Mouse (Mus musculus) spleen, adult 2 months (tissue): ENCODE measurements around the gene Uqcrq. TPM values are rescaled to one million over a fixed set of nuclear protein-coding genes. Genes with fewer than 3 reads are reported as not detected.

Source experiments
- DNase-seq, 2 experiments: peaks; one replicate each; pipeline versions ENCODE4 v3.0.0 to v3.0.0-alpha.2; 2012 to 2021; ENCODE audit warnings: low spot score in 2 of 2, low read depth in 1 of 2
- H3K27ac ChIP-seq: fragments of 200-500 bp; 2 replicates; pipeline ENCODE4 v1.5.1; 2012; ENCODE audit warnings: low read length, inconsistent platforms; ENCODE audit not compliant: insufficient read depth
- H3K27me3 ChIP-seq: fragments of 200-500 bp; 2 replicates; pipeline ENCODE4 v1.6.1; 2012; ENCODE audit warnings: mild to moderate bottlenecking, moderate library complexity, low read length, inconsistent platforms; ENCODE audit not compliant: control insufficient read depth, insufficient read depth
- H3K36me3 ChIP-seq: fragments of 200-500 bp; 2 replicates; pipeline ENCODE4 v1.6.1; 2012; ENCODE audit warnings: mild to moderate bottlenecking, low read length, inconsistent platforms; ENCODE audit not compliant: control insufficient read depth, insufficient read depth
- H3K4me1 ChIP-seq: fragments of 200-500 bp; 2 replicates; pipeline ENCODE4 v1.6.1; 2011; ENCODE audit warnings: inconsistent platforms; ENCODE audit not compliant: control insufficient read depth, insufficient read depth, insufficient read length
- H3K4me3 ChIP-seq: fragments of 200-500 bp; 2 replicates; pipeline ENCODE4 v1.5.1; 2011; ENCODE audit warnings: mild to moderate bottlenecking, inconsistent platforms; ENCODE audit not compliant: insufficient read depth, insufficient read length; ENCODE audit errors: extremely low read depth
- CTCF ChIP-seq: fragments of 200-500 bp; IDR thresholded peaks from 2 replicates; pipeline ENCODE4 v1.5.1; 2011; ENCODE audit warnings: mild to moderate bottlenecking, inconsistent platforms; ENCODE audit not compliant: insufficient read depth, insufficient read length, insufficient replicate concordance; ENCODE audit errors: extremely low read depth
- POLR2A ChIP-seq: fragments of 200-500 bp; IDR thresholded peaks from 2 replicates; pipeline ENCODE4 v1.6.1; 2011; ENCODE audit warnings: low read depth, low read length, inconsistent platforms
- WGBS: fragments of 180-500 bp; shearing (Covaris S2); methylation state at CpG from one replicate; pipeline ENCODE4 v1.1.7; 2018; 5-methylcytosine and 5-hydroxymethylcytosine counted together
- polyA plus RNA-seq: library from polyadenylated mRNA; depleted of rRNA; stranded (reverse); fragments of >200 nt; gene quantifications from 2 replicates; pipeline ENCODE4 v1.2.3, GENCODE M21; 2012; rRNA removed

Gene Uqcrq
- polyA plus RNA-seq, 1 experiment, result 157 TPM

GRCm38 (mm10) chr11:53413871-53414270 is 16.8 kb downstream of the Uqcrq start:
- Histone ChIP-seq H3K36me3 (peaks cover 47% of the 10 kb centered on the region), H3K4me1 (no peaks in the 10 kb centered on the region), H3K27ac (no peak overlapping the region), H3K4me3 (no peak overlapping the region), H3K27me3 (no peaks in the 10 kb centered on the region)
- no peak for DNase-seq
- 90% methylated on average over 4 of the region's 4 CpGs for WGBS
- no peak for TF ChIP-seq CTCF
- TF ChIP-seq POLR2A, result no peak

GRCm38 (mm10) chr11:53411738-53412137 is 18.9 kb downstream of the Uqcrq start:
- TF ChIP-seq POLR2A (no peak), CTCF (peak; percentile 3; the same call in 1 of the 2 replicates)
- H3K4me1 ChIP-seq, result no peaks in the 10 kb centered on the region
- no peak for DNase-seq
- H3K27ac ChIP-seq, result no peak overlapping the region
- no peaks in the 10 kb centered on the region for H3K27me3 ChIP-seq
- H3K4me3 ChIP-seq, result no peak overlapping the region
- H3K36me3 ChIP-seq, result peaks cover 47% of the 10 kb centered on the region

GRCm38 (mm10) chr11:53403638-53404037 is 27.0 kb downstream of the Uqcrq start:
- TF ChIP-seq POLR2A (no peak), CTCF (no peak)
- H3K27ac ChIP-seq, result no peak overlapping the region
- WGBS, result 77% methylated on average over 1 of the region's 1 CpGs
- no peak for DNase-seq
- no peak overlapping the region for H3K4me3 ChIP-seq
- H3K4me1 ChIP-seq, result no peaks in the 10 kb centered on the region
- no peaks in the 10 kb centered on the region for H3K27me3 ChIP-seq
- H3K36me3 ChIP-seq, result peaks cover 47% of the 10 kb centered on the region

GRCm38 (mm10) chr11:53393856-53394255 is 36.8 kb downstream of the Uqcrq start:
- DNase-seq, result no peak
- WGBS, result 22% methylated on average over 1 of the region's 1 CpGs
- no peaks in the 10 kb centered on the region for H3K27me3 ChIP-seq
- no peak overlapping the region for H3K4me3 ChIP-seq
- TF ChIP-seq CTCF, result no peak
- no peak for TF ChIP-seq POLR2A
- no peak overlapping the region for H3K27ac ChIP-seq
- H3K36me3 ChIP-seq, result peaks cover 21% of the 10 kb centered on the region
- H3K4me1 ChIP-seq, result no peaks in the 10 kb centered on the region

GRCm38 (mm10) chr11:53383758-53384428 is 46.7 kb downstream of the Uqcrq start:
- no peak for TF ChIP-seq CTCF
- 96% methylated on average over 2 of the region's 2 CpGs for WGBS
- Histone ChIP-seq H3K36me3 (peaks cover 6% of the 10 kb centered on the region), H3K4me3 (no peak overlapping the region), H3K27ac (no peak overlapping the region), H3K4me1 (no peaks in the 10 kb centered on the region), H3K27me3 (no peaks in the 10 kb centered on the region)
- DNase-seq, result no peak

GRCm38 (mm10) chr11:53378918-53379317 is 51.7 kb downstream of the Uqcrq start:
- H3K27ac ChIP-seq, result no peak overlapping the region
- H3K4me1 ChIP-seq, result no peaks in the 10 kb centered on the region
- TF ChIP-seq POLR2A (no peak), CTCF (no peak)
- H3K4me3 ChIP-seq, result no peak overlapping the region
- H3K36me3 ChIP-seq, result peaks cover 12% of the 10 kb centered on the region
- 95% methylated on average over 1 of the region's 1 CpGs for whole genome bisulfite sequencing
- no peaks in the 10 kb centered on the region for H3K27me3 ChIP-seq
- DNase-seq, result no peak

Other genes starting within 250 kb of the Uqcrq start
- gene Hspa4, start 130.4 kb downstream of the Uqcrq start, polyA plus RNA-seq, result 12.7 and 18.7 TPM in 2 replicates
- 3.4 and 4.4 TPM in 2 replicates for gene Zcchc10, start 106.2 kb downstream of the Uqcrq start, polyA plus RNA-seq
- 7.9 and 8.9 TPM in 2 replicates for gene Aff4, start 80.0 kb downstream of the Uqcrq start, polyA plus RNA-seq
- not detected in 2 replicates for gene Leap2, start 7.7 kb downstream of the Uqcrq start, polyA plus RNA-seq
- gene Gdf9, start 192 bp upstream of the Uqcrq start, polyA plus RNA-seq, result 0.32 and 0.40 TPM in 2 replicates
- gene Gm10447, start 26.3 kb upstream of the Uqcrq start, polyA plus RNA-seq, result 0.04 TPM in 1 of 2 replicates, not detected in the other
- 0.35 and 0.39 TPM in 2 replicates for gene Shroom1, start 26.4 kb upstream of the Uqcrq start, polyA plus RNA-seq
- gene Gm9837, start 39.6 kb upstream of the Uqcrq start, polyA plus RNA-seq, result not detected in 2 replicates
- not detected in 2 replicates for gene Gm9945, start 49.3 kb upstream of the Uqcrq start, polyA plus RNA-seq
- 10.6 and 13.9 TPM in 2 replicates for gene Sowaha, start 49.4 kb upstream of the Uqcrq start, polyA plus RNA-seq
- 13.9 and 15.3 TPM in 2 replicates for gene Sept8, start 88.4 kb upstream of the Uqcrq start, polyA plus RNA-seq
- 1.2 and 1.3 TPM in 2 replicates for gene Kif3a, start 136.5 kb upstream of the Uqcrq start, polyA plus RNA-seq
- gene Il4, start 187.8 kb upstream of the Uqcrq start, polyA plus RNA-seq, result 0.68 TPM in 1 of 2 replicates, not detected in the other
- gene Il13, start 203.9 kb upstream of the Uqcrq start, polyA plus RNA-seq, result not detected in 2 replicates